Mouse (Mus musculus) heart, embryonic 10.5 days (tissue): ENCODE results near the gene Sfr1. TPM values are rescaled to one million over a fixed set of nuclear protein-coding genes. Genes with fewer than 3 reads are reported as not detected.

Experiments
- DNase-seq: peaks from one replicate; pipeline ENCODE4 v3.0.0-alpha.2; 2017; ENCODE audit warnings: low spot score
- H3K27ac ChIP-seq: fragments of 300-500 bp; sonication (generic); 2 replicates; pipeline ENCODE4 v1.5.1; 2016; ENCODE audit warnings: mild to moderate bottlenecking
- H3K27me3 ChIP-seq: fragments of 300-500 bp; sonication (generic); 2 replicates; pipeline ENCODE4 v1.6.1; 2016; ENCODE audit warnings: mild to moderate bottlenecking; ENCODE audit not compliant: poor library complexity, insufficient read depth, severe bottlenecking
- H3K36me3 ChIP-seq: fragments of 300-500 bp; sonication (generic); 2 replicates; pipeline ENCODE4 v1.6.1; 2016; ENCODE audit warnings: mild to moderate bottlenecking, moderate library complexity
- H3K4me1 ChIP-seq: fragments of 300-500 bp; sonication (generic); 2 replicates; pipeline ENCODE4 v1.6.1; 2016; ENCODE audit warnings: mild to moderate bottlenecking
- H3K4me3 ChIP-seq: fragments of 300-500 bp; sonication (generic); 2 replicates; pipeline ENCODE4 v1.5.1; 2016; ENCODE audit warnings: mild to moderate bottlenecking, moderate library complexity
- H3K9me3 ChIP-seq: fragments of 300-500 bp; sonication (generic); 2 replicates; pipeline ENCODE4 v1.6.1; 2016; ENCODE audit warnings: mild to moderate bottlenecking, moderate library complexity
- WGBS: fragments of 180-500 bp; shearing (Covaris S2); methylation state at CpG from one replicate; pipeline ENCODE4 v1.1.7; 2016; 5-methylcytosine and 5-hydroxymethylcytosine counted together
- polyA plus RNA-seq: library from polyadenylated mRNA; unstranded; fragments of >200 nt; fragmentation: Nextera tagmentation; extraction: Ambion mirVana; gene quantifications from 2 replicates; pipeline ENCODE4 v1.2.1, GENCODE M21; 2016

Gene Sfr1
- 238 and 281 TPM in 2 replicates for polyA plus RNA-seq

DNA sequence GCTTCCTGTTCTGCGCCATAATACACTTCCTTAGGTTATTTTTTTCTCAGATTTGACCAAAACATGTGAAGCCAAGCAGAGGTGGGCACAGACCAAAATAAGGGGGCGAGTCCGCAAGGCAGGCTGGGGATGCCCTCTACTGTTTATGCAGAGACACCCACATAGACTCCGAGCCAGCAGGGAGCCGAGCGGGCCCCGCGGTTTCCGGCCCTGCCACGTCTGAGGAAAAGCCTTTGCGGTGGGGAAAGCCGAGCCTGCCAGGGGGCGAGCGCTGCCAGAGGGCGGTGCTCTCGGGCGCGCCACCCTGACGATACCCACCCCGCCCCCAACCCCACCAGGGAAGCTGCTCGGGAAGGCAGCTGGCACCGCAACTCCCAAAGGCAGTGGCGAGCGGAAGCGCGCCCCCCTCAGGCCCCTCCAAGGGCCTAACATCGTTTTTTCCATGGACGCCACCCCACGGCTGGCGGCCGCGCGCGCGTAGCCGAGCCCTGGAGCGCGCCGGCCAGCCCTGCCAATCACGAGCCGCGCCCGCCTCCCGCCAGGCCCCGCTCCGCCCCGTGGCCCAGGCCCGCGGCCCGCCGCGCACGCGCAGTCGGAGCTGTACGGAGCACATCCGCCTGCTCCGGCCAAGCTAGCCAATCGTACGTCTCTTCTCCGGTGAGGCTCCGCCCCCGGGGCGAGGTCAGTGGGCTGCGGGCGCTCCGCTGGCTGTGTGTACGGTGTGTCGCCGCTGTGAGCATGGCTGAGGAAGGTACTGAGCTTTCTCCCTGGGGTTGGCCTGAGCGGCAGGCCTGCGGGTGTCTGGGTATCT, at the start of gene Sfr1:
TSS of gene Sfr1 (plus strand) at position 612 of the 811 bp plus-strand sequence.
- H3K27me3 ChIP-seq, result no peaks in the 10 kb centered on the region
- WGBS, result under 1% methylated on average over 70 of the region's 72 CpGs
- H3K27ac ChIP-seq, result peak within 1 kb of the TSS; percentile 94
- H3K4me3 ChIP-seq, result peak within 1 kb of the TSS; percentile 84
- peaks cover 26% of the 10 kb centered on the region for H3K4me1 ChIP-seq
- no peaks in the 10 kb centered on the region for H3K9me3 ChIP-seq
- DNase-seq, result peak; percentile 99
- H3K36me3 ChIP-seq, result peaks cover 39% of the 10 kb centered on the region

DNA sequence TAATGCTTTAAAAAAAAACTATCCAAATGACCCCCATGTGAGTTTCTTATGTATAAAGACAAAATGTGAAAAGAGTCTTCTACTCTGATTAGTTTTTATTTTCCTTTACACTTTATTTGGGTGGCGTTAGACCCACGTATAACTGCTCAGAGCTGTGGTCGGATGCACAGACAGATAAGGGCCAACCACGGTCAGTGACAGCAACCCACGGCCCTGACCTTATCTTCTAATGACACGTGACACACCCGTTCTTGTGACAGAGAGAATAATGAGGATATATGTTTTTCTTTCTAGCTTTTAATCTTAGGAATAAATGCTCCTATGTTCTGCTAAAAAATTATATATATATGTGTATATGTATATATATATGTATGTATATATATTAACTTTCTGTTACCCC, 41.9 kb upstream of the Sfr1 start:
- Histone ChIP-seq H3K36me3 (no peaks in the 10 kb centered on the region), H3K27ac (no peak overlapping the region), H3K9me3 (no peaks in the 10 kb centered on the region), H3K27me3 (no peaks in the 10 kb centered on the region), H3K4me3 (no peak overlapping the region), H3K4me1 (no peaks in the 10 kb centered on the region)
- DNase-seq, result no peak
- 61% methylated on average over 7 of the region's 7 CpGs for WGBS

DNA sequence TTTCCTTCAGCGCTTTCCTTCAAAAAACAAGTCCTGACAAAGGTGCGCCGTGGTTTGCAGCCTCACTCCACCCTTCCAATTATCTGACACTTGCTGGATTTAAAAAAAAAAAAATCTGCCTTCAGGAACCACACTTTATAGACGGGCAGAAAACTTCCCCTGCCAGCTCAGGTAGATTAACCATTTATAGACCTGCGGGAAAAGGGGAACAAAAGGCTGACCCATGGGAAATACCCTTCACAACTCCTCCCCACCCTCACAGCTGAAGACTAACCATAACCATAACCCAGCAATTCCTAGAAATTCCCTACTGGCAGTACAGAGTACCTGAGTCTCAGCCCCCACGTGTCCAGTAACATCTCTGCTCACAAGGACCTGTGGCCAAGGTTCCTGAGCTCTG, 39.5 kb upstream of the Sfr1 start, which contains the start of gene Col17a1:
TSS of gene Col17a1 (minus strand) at position 101 of the 400 bp plus-strand sequence.
- no peak for DNase-seq
- WGBS, result 73% methylated on average over 6 of the region's 6 CpGs
- no peaks in the 10 kb centered on the region; the same call in 1 of the 2 replicates for H3K27me3 ChIP-seq
- H3K9me3 ChIP-seq, result no peaks in the 10 kb centered on the region
- no peaks in the 10 kb centered on the region for H3K36me3 ChIP-seq
- H3K4me1 ChIP-seq, result no peaks in the 10 kb centered on the region
- H3K27ac ChIP-seq, result no peak within 1 kb of the TSS
- H3K4me3 ChIP-seq, result no peak within 1 kb of the TSS

DNA sequence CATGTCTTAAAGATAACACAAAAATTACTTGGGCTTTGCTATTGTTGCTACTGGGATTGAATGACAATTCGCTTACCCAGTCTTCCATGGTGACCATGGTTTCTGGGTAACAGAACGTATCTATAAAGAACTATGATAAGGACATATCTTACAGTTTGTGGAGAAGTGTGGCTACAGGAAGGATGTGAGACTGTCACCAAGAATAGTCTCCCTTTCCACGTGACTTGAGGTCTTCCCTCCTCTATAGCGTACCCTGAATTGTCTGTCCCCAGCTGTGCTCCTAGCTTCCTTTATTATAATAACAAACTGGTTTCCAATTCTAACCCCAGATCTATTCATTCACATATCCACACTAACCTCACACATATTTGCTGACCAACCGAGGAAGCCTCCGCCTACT, 35.8 kb upstream of the Sfr1 start:
- DNase-seq, result no peak
- no peaks in the 10 kb centered on the region; the same call in 1 of the 2 replicates for H3K27me3 ChIP-seq
- no peak overlapping the region for H3K4me3 ChIP-seq
- H3K9me3 ChIP-seq, result no peaks in the 10 kb centered on the region
- H3K36me3 ChIP-seq, result no peaks in the 10 kb centered on the region
- 77% methylated on average over 6 of the region's 6 CpGs for WGBS
- 0 out of 2 replicates have a peak, but pooled peaks cover 2% of the 10 kb centered on the region for H3K4me1 ChIP-seq
- no peak overlapping the region for H3K27ac ChIP-seq

DNA sequence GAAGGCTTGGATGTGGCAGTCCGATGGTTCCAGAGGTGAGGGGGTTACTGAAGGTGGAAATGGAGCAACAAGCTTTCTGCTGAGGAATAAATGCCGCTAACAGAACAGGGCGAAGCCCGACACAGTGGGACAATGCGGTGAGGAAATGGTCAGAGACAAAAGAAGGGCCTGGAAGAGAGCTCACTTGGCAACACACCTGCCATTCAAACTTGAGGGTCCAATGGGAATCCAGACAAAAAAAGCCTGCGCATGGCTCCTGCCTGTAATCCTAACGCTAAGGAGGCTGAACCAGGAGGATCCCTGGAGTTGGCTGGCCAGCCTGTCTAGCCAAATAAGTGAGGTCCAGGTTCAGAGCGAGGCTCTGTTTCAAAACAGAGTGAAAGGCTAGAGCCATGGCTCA, 35.1 kb upstream of the Sfr1 start:
- Histone ChIP-seq H3K27me3 (no peaks in the 10 kb centered on the region; the same call in 1 of the 2 replicates), H3K9me3 (no peaks in the 10 kb centered on the region), H3K4me1 (0 out of 2 replicates have a peak, but pooled peaks cover 3% of the 10 kb centered on the region), H3K36me3 (no peaks in the 10 kb centered on the region), H3K4me3 (no peak overlapping the region), H3K27ac (no peak overlapping the region)
- no peak for DNase-seq
- WGBS, result 86% methylated on average over 8 of the region's 8 CpGs

DNA sequence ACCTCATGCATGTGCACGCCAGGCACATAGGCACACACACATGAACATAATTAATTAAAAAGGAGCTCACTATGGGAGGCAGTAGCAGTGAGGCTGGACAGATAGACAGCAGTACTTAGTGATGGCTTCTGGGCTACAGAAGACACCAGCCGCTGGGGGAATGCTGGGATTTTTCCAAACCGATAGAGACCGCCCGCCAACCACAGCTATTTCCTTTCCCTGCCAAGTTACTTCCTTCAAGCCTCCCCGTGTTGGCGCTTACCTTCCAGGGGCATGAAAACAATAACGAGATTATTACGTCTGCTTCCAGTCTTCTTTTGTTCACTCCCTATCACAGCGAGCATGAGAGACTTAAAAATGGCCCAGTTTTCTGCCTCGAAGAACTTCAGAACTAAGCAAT, 34.4 kb upstream of the Sfr1 start:
- Histone ChIP-seq H3K27ac (no peak overlapping the region), H3K4me1 (0 out of 2 replicates have a peak, but pooled peaks cover 3% of the 10 kb centered on the region), H3K27me3 (no peaks in the 10 kb centered on the region; the same call in 1 of the 2 replicates), H3K4me3 (no peak overlapping the region), H3K36me3 (no peaks in the 10 kb centered on the region), H3K9me3 (no peaks in the 10 kb centered on the region)
- DNase-seq, result no peak
- 83% methylated on average over 11 of the region's 11 CpGs for WGBS

DNA sequence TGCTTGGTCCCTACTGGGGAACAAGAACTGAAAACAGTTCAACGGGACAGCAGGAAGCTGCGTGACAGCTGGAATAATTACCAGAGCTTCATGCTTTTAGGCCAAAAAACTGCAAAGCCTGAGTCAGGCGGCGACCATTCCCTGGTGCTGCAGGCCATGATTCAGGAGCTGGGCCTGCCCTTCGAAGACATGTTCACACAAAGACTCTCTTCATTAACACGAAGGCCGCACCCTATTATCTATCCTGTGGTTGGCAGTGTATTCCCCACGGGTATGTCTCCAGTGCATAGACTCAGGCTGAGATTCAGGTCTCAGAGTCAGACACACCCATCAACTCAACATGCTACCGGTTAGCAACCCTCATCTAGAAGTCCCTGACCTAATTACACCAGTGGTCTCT, 33.2 kb upstream of the Sfr1 start:
- DNase-seq, result peak; percentile 71
- Histone ChIP-seq H3K27me3 (no peaks in the 10 kb centered on the region; the same call in 1 of the 2 replicates), H3K36me3 (no peaks in the 10 kb centered on the region), H3K4me3 (no peak overlapping the region), H3K9me3 (no peaks in the 10 kb centered on the region), H3K4me1 (0 out of 2 replicates have a peak, but pooled peaks cover 3% of the 10 kb centered on the region), H3K27ac (no peak overlapping the region)
- whole genome bisulfite sequencing, result 78% methylated on average over 9 of the region's 9 CpGs

DNA sequence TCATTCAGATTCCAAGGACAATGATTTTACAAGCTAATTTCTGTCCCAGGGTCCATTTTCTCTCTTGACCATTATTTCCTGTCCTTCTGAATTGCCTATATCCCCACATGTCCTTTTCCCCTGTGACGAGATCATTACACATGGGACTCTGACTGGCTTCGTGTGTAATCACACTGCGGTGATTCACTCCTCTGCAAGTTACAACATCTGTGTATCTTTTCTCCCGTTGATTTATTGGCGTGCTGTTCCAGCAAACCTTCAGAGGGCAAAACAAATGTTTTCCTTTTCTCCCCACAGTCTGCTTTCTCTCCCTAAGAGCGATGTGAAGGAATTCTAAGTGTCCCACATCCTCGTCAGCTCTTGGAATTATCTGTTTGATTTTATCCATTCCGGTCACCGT, 31.7 kb upstream of the Sfr1 start:
- Histone ChIP-seq H3K4me1 (0 out of 2 replicates have a peak, but pooled peaks cover 3% of the 10 kb centered on the region), H3K9me3 (no peaks in the 10 kb centered on the region), H3K27ac (no peak overlapping the region), H3K36me3 (no peaks in the 10 kb centered on the region), H3K4me3 (no peak overlapping the region), H3K27me3 (no peaks in the 10 kb centered on the region; the same call in 1 of the 2 replicates)
- WGBS, result 59% methylated on average over 9 of the region's 9 CpGs
- no peak for DNase-seq

DNA sequence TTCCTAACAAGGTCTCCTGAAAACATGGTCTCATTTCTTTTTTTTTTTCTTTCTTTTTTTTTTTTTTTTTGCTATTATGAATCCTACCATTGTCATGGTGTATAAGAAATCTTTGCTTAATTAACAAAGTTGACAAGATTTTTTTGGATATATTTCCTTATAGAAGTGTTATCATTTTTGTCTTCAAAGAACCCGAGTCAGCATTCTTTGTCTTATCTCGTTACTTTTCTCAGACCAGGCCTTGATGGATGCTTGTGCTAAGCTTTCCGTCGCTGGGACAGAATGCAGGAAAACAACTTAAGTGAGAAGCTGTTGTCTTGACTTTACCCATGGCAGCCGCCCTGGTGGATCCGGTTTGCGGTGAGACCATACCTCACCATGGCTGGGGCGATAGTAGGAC, 31.0 kb upstream of the Sfr1 start:
- 0 out of 2 replicates have a peak, but pooled peaks cover 3% of the 10 kb centered on the region for H3K4me1 ChIP-seq
- H3K27me3 ChIP-seq, result no peaks in the 10 kb centered on the region; the same call in 1 of the 2 replicates
- 62% methylated on average over 8 of the region's 8 CpGs for WGBS
- H3K9me3 ChIP-seq, result no peaks in the 10 kb centered on the region
- H3K36me3 ChIP-seq, result no peaks in the 10 kb centered on the region
- no peak overlapping the region for H3K27ac ChIP-seq
- DNase-seq, result no peak
- no peak overlapping the region for H3K4me3 ChIP-seq

DNA sequence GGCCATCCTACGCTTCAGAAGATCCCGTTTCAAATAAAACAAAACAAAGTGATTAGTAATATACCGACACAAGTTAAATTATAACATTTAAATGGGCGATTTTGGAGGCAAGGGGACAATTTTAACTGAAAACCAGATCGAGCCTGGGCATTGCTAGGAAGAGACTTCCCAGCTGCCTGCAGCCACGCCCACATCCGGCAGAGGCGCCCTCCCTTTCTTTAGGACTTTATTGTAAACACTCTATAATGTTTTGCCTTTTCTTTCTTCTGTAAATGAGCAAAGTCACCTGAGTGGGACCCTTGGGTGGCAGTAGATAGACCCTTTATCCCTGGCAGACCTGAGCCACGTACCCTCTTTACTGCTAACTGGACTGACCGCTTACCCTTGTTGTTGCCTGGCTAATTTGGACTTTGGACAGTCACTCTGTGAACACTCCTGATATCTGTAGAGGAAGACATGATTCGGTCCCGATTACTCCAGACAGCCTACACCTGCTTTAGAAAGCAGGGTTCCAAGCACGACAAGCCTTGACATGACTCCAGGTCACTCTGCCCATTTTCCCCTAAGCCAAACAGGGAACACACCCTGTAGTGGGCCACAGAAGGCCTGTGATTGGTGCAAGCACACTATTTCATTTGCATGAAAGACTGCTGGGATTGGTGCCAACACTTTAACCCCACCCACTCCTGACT, 26.3 kb upstream of the Sfr1 start:
- no peaks in the 10 kb centered on the region for H3K27me3 ChIP-seq
- 68% methylated on average over 13 of the region's 13 CpGs for WGBS
- H3K4me3 ChIP-seq, result no peak overlapping the region
- H3K9me3 ChIP-seq, result no peaks in the 10 kb centered on the region
- no peaks in the 10 kb centered on the region for H3K36me3 ChIP-seq
- 0 out of 2 replicates have a peak, but pooled peaks cover 3% of the 10 kb centered on the region for H3K4me1 ChIP-seq
- peak; percentile 38 for DNase-seq
- no peak overlapping the region for H3K27ac ChIP-seq

DNA sequence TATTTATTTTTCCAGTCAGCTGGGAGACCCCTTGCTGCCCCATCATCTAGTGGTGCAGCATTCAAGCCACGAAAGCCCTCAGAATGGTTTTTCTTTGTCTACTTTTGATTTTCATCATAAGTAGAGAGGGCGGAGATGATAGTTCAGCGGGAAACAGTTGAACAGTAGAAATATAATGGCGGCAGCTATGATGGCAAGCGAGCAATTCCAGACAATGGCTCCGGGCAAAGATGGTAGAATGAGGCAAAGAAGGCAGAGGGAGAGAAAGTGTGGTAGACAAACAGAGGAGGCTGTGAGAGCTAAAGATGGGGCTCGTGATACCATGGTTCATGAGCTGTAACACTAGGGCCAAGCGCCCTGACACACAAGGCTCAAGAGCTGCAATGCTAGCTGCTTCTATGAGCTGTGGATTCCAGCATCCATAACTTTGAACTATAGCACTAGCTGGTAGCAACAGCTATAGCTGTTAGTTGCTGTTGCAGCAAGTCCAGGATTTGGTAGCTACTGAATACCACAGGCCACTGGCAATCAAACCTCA, 25.6 kb upstream of the Sfr1 start:
- Histone ChIP-seq H3K9me3 (no peaks in the 10 kb centered on the region), H3K27me3 (no peaks in the 10 kb centered on the region), H3K36me3 (no peaks in the 10 kb centered on the region), H3K4me1 (no peaks in the 10 kb centered on the region), H3K4me3 (no peak overlapping the region), H3K27ac (no peak overlapping the region)
- no peak for DNase-seq
- WGBS, result 87% methylated on average over 8 of the region's 8 CpGs

DNA sequence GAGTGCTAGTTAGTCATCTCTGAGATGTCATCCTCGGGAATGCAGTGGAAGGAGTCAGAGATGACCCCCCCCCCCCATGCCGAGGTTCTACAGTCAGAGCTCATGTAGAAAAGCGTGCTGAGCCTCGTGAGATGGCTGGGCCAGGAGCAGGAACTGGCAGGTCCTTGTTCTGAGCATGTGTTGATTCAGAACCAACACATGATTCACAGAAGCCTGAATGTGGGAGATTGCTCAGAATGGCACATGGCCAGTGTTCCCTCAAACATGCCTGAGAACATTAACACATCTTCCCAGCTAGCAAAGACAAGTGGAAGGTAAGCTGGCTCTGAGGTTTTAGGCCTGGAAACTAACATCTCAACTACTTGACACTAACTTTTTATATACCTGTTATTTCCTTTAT, 21.1 kb upstream of the Sfr1 start:
- Histone ChIP-seq H3K4me1 (no peaks in the 10 kb centered on the region), H3K9me3 (no peaks in the 10 kb centered on the region), H3K27ac (no peak overlapping the region), H3K27me3 (no peaks in the 10 kb centered on the region), H3K36me3 (no peaks in the 10 kb centered on the region), H3K4me3 (no peak overlapping the region)
- no peak for DNase-seq
- WGBS, result 72% methylated on average over 4 of the region's 4 CpGs

DNA sequence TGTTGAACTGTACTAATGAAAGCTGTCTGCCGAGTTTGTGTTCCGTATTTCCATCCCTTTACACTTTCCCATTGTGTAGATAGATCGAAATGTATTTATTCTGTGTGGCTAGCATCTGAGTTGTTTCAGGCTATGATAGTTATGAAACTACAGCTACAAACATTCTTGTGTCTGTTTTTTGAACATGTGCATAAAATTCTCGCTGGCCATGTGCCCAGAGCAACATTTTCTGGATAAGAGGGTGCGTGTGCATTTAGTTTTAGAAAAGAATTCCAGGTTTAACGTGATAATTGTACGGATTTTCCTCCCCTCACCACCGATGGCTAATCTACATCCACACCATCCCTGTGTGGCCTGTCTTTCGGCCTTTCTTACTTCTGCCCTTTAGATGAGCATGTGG, 18.0 kb upstream of the Sfr1 start:
- H3K9me3 ChIP-seq, result no peaks in the 10 kb centered on the region
- no peak overlapping the region for H3K4me3 ChIP-seq
- no peaks in the 10 kb centered on the region for H3K36me3 ChIP-seq
- H3K27ac ChIP-seq, result no peak overlapping the region
- WGBS, result 77% methylated on average over 9 of the region's 9 CpGs
- no peaks in the 10 kb centered on the region for H3K27me3 ChIP-seq
- DNase-seq, result no peak
- H3K4me1 ChIP-seq, result no peaks in the 10 kb centered on the region
